Mouse (Mus musculus) WW6 (cell line): ENCODE measurements around the gene Pip5k1b.

Source experiments
- DNase-seq: peaks from one replicate; pipeline ENCODE4 v3.0.0-alpha.2; 2013; ENCODE audit warnings: low read depth, low spot score

Gene Pip5k1b

DNA sequence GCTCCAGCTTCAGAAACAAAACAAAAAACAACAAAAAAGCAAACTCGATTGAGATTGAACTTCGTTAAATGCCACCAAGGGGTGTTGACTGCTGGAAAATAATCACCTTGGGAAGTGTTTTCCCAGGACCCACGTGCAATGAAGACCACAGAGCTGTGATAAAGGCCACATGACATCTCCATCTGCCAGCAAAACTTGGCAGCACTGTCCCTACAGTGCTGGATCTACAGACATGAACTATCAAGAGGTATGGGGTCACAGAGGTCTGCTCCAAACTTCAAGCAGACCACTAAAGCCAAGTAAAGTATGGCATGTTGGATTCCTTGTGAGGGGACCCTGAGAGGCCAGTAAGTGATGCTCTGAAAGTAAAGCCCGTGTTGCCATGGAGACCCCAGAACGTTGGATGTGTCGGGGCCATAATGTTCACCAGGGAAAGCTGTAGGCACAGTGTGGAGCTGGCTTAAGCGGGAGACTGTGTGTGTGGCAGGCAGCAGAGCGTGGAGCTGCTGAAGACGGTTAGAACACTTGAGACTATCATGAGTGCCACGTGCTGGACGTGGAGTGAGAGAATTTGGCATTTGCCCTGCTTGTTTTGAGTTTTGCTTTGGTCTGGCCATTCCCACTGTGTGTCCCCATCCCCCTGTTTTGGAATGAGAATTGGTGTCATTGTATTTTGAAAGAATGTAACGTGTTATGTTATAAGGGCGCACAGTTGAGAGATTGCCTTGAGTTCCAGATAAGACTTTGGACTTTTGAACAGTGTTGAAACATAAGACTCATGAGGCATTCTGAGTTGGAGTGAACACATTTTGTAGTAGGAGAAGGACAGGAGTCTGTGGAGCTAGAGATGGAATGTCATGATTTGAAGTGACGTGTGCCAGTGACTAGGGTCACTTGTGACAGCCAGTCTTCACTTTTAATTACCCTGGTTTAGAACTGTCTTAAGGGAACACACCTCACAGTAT lies 12.0 kb downstream of the Pip5k1b start:
- DNase-seq = no peak

DNA sequence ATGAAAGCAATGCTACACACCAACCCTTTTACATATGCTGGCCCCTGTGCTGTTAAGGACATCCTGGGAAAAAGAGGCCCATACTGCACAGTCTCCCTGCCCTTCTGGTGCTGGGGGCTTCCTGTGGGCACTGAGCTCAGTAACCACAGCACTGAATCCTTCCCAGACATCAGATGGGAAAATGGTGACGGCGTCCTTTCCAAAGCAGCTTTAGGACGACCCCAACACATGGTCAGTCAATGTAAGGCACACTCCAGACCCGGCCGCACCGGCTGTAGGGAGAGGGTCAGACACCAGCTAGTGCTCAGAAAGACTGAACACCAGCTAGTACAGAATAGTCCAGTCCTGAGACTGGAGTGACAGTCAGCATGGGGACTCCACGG lies 13.4 kb downstream of the Pip5k1b start:
- no peak for DNase-seq

DNA sequence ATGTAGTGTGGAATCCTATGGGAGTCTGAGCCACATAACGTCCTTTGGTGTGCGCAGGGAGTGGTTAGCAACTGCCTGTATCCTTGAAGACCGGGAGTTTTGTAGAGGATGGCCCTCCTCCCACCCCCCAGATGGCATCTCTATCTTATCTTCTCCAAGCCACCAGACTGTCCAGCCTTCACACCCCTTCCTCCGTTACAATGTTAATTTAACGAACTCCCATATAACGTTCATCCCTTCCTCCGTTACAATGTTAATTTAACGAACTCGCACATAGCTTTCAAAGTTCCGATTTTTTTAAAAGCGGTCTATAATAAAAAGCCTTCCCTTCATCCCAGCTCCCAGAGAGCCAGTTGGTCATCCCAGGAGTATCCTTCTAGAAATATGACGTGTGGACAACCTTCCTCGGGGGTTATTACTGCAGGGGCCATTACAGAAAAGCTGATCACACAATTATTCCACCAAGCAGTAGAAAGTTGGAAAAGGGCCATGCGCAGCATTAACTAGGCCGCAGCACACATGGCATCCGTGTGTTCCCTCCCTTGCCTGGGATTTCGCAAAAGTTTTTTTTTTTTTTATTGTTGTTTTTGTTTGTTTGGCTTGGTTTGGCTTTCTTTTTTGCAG lies 13.9 kb downstream of the Pip5k1b start:
- no peak for DNase-seq

DNA sequence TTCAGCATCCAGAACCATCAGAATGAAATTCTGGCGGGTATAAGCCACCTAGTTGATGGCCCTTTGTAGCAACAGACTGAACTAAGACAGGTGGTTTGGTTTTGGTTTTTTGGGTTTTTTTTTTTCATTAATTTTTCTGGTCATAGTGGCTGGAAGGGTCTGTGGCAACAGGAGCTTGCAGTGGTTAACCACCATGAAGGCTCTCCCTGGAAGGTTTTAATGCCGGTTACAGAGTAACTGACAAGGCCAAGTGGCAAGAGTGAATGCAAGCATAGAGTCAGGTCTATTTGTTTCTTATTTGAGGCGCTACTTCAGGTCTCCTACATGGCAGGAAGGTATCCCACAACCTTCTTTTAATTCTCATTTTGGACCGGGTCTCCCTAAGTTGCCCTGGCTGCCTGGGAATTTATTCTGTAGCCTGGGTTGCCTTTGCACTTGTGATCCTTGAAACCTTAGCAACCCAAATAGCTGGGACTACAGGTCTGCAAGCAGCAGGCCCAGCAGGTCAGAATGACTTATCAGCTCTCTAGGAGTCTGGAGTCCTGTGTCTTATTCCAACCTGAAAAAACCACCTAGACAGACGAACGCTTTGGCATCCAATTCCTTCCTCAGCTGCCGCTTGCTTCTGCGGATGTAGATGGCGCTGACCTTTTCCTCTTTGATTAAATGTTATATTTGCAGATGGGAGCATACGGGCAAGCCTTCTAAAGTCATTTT lies 14.6 kb downstream of the Pip5k1b start:
- DNase-seq = no peak

DNA sequence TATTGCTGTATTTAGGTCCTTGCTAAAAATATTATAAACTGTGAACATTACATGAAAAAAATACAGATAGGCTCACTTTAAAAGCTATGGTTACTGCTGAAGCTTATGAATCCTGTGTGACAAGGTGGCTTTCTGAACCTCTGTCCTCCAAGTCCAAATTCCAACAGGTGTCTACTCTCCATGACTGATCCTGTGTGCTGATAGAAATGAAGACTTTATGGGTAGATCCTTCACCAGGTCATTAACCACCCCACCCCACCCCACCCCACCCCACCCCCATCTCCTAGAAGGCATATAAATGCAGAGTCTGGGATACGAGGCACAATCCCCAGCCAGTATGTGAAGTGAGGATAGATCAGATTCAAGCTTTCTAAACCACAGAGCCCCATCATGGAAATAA lies 16.6 kb downstream of the Pip5k1b start:
- DNase-seq = no peak

DNA sequence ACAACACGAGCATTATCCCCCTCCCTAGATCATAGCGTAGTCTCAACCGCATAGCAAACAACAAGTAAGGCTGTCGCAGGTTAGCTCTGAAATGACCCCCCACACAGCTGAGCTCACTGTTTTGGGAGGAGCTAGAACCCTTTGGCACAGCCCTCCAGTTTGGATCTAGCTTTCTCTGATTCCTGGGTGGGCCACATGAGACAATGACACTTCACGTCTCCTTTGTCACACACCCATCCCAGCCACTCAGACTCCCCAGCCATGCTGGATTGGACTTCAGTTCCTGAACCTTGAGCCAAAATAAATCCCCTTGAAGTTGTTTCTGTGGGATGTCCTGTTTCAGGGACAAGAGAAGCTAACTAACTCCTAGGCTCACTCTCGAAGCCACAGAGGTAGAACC lies 17.5 kb downstream of the Pip5k1b start:
- DNase-seq = no peak

DNA sequence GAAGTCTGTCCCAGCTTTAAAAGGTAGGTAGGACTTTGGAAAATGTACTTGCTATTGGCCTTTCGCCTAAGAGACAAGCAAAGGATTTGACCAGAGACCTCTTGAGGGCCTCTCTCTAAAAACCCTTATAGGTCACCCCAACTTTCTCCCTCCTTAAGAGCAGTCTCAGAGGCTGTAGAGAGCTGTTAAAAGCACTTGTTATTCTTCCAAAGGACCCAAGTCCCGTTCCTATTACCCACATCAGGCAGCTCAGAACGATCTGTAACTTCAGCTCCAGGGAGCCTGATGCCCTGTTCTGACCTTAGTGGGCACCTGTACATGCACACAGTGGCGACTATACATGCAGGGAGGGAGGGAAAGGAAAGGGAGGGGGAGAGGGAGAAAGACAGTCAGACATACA lies 18.0 kb downstream of the Pip5k1b start:
- no peak for DNase-seq

DNA sequence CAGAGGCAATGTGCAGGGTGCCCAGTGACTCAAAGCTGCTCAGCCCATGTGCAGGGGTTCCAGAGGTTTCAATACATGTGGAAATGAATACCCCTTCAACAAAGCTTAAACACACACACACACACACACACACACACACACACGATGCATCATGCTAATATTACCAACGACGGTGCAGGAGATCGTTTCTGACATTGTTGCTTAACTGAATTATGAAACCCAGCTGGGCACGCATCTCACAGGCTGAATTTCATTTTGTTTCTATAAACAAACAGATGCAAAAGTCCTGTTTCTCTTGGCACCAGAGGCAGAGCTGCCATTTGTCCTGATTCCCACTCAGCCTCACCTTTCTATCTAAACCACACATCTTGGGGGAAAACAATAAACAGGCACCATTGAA lies 18.8 kb downstream of the Pip5k1b start:
- no peak for DNase-seq

DNA sequence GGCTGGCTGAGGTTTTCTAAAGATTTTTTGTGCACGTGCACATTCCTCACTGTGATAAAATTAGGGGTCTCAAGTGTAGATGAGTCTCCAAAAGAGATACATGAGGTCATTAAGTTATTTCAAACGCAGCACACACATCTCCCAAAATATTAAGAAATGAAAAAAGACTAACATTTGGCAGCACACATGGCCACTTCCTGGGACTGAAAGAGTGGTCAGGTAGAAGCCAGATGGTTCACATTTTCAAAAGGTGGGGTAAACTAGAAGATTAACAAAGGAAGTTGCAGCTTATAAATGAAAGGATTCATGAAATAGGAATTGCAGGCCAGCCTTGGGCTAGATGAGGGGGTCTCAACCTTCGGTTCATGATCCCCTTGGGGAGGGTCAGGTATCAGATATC lies 19.4 kb downstream of the Pip5k1b start:
- no peak for DNase-seq

DNA sequence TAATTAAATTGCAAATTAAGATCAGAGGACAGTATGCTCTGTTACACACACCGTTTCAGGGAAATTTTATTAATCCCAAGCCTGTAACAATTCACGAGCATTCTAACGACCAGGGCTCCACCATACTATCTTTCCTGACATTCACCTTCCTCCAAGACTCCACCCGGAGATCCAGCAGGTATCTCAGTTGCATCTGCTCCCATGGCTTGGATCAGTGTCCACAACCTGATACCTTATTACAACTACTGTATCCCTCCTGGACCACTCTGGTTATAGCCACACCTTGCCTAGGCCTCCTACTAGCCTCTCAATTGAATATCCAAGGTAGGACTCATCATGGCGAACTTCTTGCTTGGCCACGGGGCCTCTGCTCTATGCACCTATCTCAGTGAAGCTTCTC lies 20.5 kb downstream of the Pip5k1b start:
- DNase-seq = no peak

DNA sequence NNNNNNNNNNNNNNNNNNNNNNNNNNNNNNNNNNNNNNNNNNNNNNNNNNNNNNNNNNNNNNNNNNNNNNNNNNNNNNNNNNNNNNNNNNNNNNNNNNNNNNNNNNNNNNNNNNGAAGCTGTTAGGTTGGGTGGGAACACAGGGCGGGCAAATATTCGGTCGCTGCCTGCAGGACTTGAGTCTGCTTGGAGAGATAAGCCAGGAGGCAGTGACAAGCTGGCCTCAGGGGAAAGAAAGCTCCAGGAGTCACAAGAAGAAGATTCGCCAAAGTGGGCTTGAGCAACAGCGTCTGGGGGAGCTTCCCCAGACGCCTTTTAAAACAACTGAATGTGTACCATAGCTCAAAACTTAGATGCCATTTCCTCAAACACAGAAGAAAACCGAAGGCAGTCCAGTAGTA lies 20.9 kb downstream of the Pip5k1b start:
- no peak for DNase-seq

DNA sequence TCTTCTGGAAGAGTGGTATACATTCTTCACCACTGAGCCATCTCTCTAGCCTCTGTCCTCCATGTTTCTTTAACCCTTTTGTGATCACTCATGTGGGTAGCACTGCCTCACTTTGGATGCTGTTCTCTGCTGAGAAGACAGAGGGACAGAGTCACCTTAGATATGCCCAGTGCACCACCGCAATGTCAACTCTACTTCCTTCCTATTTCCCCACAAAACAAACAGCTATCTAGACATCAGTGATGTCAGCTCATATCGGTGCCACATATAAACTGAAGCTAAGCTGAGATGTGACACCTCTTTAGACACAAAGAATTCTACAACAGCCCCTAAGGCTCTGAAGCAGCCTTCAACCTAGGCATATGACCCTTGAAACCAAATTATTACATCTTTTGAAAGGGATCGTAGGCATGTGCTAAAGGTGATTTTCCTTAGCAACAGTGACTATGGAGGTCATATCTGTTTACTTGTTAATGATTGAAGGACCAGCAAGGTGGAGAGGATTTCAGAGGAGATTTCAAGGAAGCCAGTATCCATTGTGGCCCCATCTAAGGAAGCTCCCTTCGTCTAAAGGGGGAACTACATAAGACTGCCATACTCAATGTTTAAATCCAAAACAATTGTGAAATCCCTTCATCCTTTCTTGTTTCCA lies 26.6 kb downstream of the Pip5k1b start:
- DNase-seq = no peak

DNA sequence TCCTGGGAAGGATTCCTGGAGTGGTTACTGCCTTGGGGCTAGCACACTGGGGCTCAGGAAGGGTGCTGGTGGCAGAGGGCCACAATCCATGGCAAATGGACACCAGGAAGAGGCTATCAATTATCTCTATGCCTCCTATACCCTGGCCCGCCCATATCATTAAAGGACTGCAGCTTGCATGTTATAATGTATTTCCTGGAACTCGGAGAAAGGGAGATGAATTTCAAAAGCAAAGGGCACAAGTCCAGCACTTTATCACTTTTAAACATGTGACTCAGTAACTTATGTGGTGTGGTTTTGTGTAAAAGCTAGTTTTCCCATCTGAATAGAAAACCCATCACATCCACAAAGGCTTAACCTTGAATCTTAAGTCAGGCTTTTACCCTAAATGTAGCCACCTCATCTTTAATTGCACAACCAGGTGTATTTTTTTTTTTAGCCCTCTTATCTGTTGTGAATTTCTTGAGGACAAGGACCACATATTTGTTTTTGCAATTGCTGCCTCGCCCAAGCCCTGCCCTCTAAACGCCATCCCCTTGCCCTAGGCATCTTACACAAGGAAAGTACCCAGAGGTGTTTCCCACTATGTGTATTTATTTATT lies 27.4 kb downstream of the Pip5k1b start:
- DNase-seq = no peak

DNA sequence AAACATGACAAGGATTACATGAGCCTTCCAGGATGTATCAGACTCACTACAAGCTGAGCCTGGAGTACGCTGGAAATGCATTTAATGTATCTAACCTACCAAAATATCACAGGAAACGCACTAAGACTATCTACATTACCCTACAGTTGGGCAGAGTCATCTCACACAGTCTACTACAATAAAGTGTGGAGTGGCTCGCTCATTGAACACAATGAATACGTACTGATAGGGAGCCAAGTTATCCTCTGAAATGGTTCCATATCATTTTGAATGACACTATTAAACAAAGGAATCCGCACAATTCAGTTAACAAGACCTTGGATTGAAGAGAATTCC lies 28.1 kb downstream of the Pip5k1b start:
- DNase-seq = no peak

DNA sequence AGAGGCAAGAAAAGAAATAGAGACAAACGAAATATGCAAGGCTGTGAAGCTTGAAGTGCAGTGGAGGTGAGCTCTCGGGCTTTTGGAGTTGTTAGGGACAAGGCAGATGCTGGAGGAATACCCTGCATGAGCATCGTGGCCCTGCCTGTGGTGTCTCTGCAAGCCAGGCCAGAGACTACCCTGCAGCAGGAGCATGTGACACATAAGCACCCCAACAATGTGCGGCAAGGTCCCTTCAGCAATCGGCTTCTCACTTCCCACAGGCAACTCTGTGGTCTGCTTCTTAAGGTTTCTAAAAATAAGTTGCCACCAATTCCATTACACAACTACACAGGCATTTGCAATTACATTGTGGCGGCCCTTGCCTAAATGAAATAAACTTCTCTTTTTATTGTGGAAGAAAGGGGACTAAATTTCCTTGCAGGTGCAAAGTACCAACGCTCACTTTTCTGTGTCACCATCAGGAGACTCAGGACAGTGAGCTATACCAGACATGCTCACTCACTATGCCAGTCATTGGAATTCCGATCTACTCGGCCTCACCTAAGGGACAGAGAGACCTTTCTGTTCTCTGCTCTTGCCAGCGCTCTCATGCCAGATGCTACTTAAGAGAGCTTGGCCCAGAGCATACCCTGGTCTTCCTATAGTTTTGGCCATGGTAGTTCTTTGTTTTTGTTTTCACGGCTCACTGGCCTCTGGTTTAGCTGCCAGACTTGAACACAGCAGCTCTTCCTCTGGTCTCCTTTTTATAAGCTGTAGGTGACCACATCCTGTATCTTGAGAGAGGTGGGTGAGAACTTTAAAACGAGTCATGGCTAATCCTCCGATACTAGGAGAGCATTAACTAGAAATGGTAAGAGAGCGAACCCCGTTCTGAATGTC lies 28.7 kb downstream of the Pip5k1b start:
- DNase-seq = no peak

DNA sequence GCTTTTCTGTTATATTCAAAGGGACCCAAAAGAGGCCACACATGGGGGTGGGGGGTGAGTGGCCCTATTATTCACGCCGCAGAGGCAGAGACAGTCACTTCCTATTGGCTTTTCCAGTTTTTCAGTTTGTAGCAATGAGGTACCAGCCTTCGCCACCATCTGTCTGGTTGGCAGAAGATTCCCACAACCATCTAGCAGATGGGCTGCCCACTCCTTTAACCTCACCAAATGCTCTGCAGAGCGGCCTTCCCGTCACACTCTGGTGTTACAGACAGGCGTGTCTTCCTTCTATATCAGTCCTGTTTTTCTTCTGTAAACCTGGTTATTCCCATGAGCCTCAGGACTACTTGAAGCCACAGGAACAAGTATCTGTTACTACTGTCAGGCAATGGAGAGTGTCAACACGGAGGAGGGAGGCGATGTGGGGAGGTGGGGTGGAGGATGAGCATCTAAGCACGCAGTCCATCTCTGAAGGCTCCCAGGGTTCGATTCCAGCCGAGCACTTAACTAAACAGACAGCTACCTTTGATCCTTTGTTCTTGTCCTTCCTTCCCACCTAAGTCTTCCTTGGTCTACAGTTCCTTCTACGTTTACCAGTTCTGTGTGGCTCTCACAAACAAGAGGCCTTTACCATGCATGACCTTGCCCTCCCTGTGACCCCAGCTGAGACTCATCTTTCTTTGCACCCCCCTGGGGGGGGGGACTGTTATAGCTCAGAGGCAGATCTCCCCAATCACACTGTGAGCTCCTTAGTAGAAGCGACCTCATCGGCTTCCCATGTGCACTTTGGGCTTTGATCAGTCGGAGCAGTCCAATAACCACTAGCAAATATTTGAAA lies 32.0 kb downstream of the Pip5k1b start:
- DNase-seq = no peak

DNA sequence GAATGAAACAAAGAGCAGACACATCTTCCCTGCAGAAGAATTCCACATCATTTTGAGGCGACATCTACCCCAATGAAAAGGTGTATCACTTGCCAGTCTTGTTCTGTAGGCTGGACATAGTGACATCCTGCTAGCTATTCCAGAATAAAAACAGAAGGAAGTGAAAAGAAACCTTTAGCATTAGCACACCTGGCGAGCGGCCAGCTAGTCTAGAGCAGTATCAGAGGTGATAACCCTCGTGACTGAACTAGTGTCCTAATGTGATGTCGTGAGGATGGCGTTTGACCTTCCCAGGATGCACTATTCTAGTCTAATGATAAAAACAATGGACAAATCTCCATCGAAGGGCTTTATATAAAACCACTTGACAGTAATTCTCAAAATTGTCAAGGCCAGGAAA lies 33.7 kb downstream of the Pip5k1b start:
- DNase-seq = no peak

DNA sequence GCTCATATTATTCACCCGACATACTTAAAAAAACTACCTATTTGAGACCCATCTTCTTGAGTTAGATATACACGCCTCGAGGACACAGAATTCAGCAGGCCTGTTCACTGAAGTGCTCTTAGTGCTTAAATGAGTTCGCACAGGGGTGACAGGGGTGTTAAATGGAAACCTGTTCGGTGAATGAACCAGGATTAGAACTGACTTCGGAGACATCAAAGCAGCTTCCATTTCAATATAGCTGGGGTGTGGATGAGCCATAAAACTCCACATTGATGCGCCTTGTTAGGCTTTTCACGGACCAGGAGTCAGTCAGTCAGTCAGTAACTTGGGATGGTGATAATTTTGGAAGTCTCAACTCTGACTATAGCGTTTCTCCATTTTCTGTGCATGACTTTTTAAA lies 34.5 kb downstream of the Pip5k1b start:
- DNase-seq = no peak

DNA sequence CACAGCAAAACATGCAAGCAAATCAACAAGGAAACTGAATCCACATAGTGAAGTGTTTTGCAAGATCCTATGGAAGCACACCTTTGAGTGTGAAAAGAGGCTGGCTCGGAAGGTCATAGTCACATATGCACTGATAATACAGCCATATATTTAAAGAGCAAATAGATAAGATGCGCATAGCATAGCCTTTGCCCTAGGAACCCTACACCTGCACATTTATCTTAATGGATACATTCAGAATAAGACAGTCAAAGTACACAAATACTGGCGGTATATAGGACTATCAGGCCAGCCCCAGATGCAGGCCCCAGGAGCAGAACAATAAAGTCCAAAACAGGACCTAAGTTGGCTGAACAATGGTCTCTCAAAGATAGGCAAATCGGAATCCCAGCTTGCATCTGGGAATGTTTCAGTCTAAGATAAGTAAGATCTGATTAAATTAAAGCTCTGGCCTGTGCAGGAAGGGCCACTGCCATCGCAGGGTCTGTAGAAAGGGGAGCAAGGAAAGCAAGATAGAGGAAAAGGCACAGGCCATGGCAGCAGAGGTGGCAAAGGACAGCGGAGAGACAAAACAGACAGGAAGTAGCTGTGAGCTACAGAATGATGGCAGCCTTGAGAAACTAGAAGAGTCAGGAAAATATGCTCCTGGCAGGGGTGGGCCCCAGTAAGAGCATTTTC lies 35.8 kb downstream of the Pip5k1b start:
- DNase-seq = no peak
